Mouse (Mus musculus) midbrain, embryonic 10.5 days (tissue): Measurements from ENCODE around the gene Srarp. TPM values are rescaled to one million over a fixed set of nuclear protein-coding genes. Genes with fewer than 3 reads are reported as not detected.

Experiments used
- DNase-seq: peaks from one replicate; pipeline ENCODE4 v3.0.0-alpha.2; 2017; ENCODE audit warnings: low spot score
- H3K27ac ChIP-seq: fragments of 300-500 bp; sonication (generic); replicated peaks from 2 replicates; pipeline ENCODE4 v1.5.1; 2016; ENCODE audit warnings: mild to moderate bottlenecking
- H3K27me3 ChIP-seq: fragments of 300-500 bp; sonication (generic); 2 replicates; pipeline ENCODE4 v1.6.1; 2016; ENCODE audit warnings: low read depth, mild to moderate bottlenecking; ENCODE audit not compliant: poor library complexity, severe bottlenecking
- H3K36me3 ChIP-seq: fragments of 300-500 bp; sonication (generic); 2 replicates; pipeline ENCODE4 v1.6.1; 2016; ENCODE audit warnings: mild to moderate bottlenecking, moderate library complexity
- H3K4me1 ChIP-seq: fragments of 300-500 bp; sonication (generic); 2 replicates; pipeline ENCODE4 v1.6.1; 2016
- H3K4me3 ChIP-seq: fragments of 300-500 bp; sonication (generic); 2 replicates; pipeline ENCODE4 v1.5.1; 2016; ENCODE audit warnings: mild to moderate bottlenecking, moderate library complexity
- H3K9me3 ChIP-seq: fragments of 300-500 bp; sonication (generic); replicated peaks from 2 replicates; pipeline ENCODE4 v1.6.1; 2016; ENCODE audit warnings: mild to moderate bottlenecking
- WGBS: fragments of 180-500 bp; shearing (Covaris S2); methylation state at CpG from one replicate; pipeline ENCODE4 v1.1.7; 2016; 5-methylcytosine and 5-hydroxymethylcytosine counted together
- polyA plus RNA-seq: library from polyadenylated mRNA; unstranded; fragments of >200 nt; fragmentation: Nextera tagmentation; extraction: Ambion mirVana; gene quantifications from 2 replicates; pipeline ENCODE4 v1.2.1, GENCODE M21; 2016

Gene Srarp
- polyA plus RNA-seq: not detected in 2 replicates

DNA sequence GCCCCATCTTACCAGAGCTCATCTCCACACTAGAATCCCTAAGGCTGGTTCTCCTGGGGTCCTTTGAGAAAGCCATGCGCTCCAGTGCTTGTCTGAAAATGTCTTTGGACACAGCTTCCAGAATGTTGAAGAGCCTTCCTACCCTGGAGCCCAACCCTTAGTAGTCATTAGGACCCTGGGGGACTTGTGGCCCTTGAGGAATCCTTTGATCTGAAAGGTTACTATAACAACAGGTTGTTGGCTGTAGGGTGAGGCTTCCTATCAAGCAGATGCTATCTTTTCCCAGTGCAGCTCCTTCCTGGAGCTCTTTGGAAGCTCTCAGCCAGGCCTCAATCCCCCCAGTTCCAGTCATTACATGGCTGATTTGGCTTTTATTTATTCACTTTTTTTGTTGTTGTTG, at the start of gene Srarp:
Gene Srarp (minus strand): TSS at position 132 of the 400 bp plus-strand sequence.
- Histone ChIP-seq H3K27me3 (no peaks in the 10 kb centered on the region), H3K36me3 (no peaks in the 10 kb centered on the region), H3K4me3 (no peak within 1 kb of the TSS), H3K4me1 (0 out of 2 replicates have a peak, but pooled peaks cover 3% of the 10 kb centered on the region), H3K27ac (no peak within 1 kb of the TSS), H3K9me3 (no peaks in the 10 kb centered on the region)
- no peak for DNase-seq
- WGBS: 94% methylated on average over 1 of the region's 1 CpGs

DNA sequence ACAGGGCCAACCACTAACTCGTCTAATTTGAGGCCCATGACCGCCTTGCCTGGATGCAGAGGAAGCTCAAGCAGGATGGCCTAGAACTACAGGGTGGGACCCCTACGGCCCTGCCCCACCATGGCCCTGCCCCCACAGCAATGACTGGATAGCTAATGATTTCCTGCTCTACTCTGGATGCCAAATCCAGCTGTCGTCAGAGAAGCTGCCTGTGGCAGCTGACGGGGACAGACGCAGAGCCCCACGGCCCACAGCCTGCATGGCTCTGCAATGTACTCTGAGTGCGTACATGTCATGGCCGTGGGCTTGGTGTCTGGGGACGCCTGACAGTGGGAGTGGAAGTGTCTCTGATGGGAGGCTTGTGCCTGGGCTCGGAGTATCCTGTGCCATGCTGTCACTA, 48.2 kb upstream of the Srarp start:
- WGBS: 91% methylated on average over 11 of the region's 11 CpGs
- Histone ChIP-seq H3K27ac (no peak overlapping the region), H3K4me3 (no peak overlapping the region), H3K27me3 (no peaks in the 10 kb centered on the region), H3K9me3 (no peaks in the 10 kb centered on the region; the same call in 1 of the 2 replicates), H3K4me1 (no peaks in the 10 kb centered on the region), H3K36me3 (peaks cover 100% of the 10 kb centered on the region)
- DNase-seq: no peak

DNA sequence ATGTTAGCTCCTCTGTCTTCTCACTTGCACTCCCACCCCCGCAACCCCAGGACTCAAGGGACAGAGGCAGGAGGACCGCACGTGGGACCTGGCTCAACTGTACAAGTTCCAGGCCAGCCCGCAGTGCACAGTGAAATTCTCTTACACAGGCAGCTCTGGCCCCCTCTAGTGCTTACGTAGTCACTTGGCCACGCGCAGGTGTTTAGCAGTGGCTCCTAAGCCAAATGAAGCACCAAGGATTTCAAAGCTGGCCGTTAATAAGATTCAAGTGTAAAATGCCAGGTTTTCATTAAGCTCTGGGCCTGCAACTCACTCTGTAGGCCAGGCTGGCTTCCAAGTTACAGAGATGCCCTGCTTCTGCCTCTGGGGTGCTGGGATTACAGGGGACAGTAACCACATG, 43.5 kb upstream of the Srarp start:
- H3K4me1 ChIP-seq: no peaks in the 10 kb centered on the region
- no peak overlapping the region for H3K27ac ChIP-seq
- H3K27me3 ChIP-seq: no peaks in the 10 kb centered on the region
- DNase-seq: no peak
- peaks cover 100% of the 10 kb centered on the region for H3K36me3 ChIP-seq
- no peak overlapping the region for H3K4me3 ChIP-seq
- H3K9me3 ChIP-seq: no peaks in the 10 kb centered on the region
- 96% methylated on average over 8 of the region's 8 CpGs for WGBS

DNA sequence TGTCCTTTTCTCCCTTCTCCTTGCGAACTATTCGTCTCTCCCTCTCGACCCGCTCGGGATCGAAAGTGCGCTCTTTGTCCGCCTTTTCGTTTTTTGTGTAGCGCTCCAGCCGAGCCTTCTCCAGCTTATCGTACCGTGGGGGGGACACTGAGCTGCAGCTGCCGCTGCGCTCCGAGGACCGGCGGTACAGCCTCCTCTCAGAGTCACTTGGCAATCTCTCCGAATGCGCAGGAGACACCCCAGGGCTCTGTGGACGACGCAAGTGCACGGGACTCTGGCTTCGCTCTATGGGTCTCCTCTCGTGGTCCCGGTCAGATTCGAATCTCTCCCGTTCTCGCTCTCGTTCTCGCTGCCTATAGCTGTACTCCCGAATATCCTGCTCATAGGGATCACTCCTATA, 42.9 kb upstream of the Srarp start:
- DNase-seq: no peak
- 95% methylated on average over 32 of the region's 32 CpGs for WGBS
- Histone ChIP-seq H3K36me3 (peaks cover 100% of the 10 kb centered on the region), H3K27me3 (no peaks in the 10 kb centered on the region), H3K4me3 (no peak overlapping the region), H3K27ac (no peak overlapping the region), H3K9me3 (no peaks in the 10 kb centered on the region), H3K4me1 (no peaks in the 10 kb centered on the region)

GRCm38 (mm10) chr4:141478225-141478624, 42.3 kb upstream of the Srarp start:
- no peak overlapping the region for H3K27ac ChIP-seq
- H3K36me3 ChIP-seq: peaks cover 100% of the 10 kb centered on the region
- H3K4me1 ChIP-seq: no peaks in the 10 kb centered on the region
- no peak overlapping the region for H3K4me3 ChIP-seq
- no peaks in the 10 kb centered on the region for H3K9me3 ChIP-seq
- DNase-seq: no peak
- 91% methylated on average over 23 of the region's 23 CpGs for WGBS
- no peaks in the 10 kb centered on the region for H3K27me3 ChIP-seq

DNA sequence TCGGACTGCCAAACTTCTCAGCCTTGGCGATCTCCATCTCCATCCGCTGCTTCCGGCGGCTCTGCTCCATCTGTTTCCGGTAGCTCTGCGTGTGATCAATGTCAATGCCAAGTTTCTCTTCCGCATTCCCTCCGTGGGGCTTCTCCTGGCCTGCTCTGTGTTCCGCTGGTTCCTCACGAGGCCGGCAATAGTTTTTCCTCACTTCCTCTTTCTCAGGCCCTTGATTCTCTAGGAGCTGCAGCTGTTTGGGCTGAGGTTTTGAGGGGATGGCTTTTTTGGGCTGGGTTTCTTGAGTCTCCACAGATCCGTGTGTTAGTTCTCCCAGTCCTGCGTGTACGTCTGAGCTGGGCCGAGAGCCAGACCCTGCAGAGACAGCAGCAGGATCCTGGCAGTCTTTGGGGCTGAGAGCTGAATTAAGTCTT, 41.8 kb upstream of the Srarp start:
- Histone ChIP-seq H3K4me1 (no peaks in the 10 kb centered on the region), H3K27ac (no peak overlapping the region), H3K4me3 (no peak overlapping the region), H3K27me3 (no peaks in the 10 kb centered on the region), H3K36me3 (peaks cover 100% of the 10 kb centered on the region), H3K9me3 (no peaks in the 10 kb centered on the region)
- no peak for DNase-seq
- WGBS: 95% methylated on average over 16 of the region's 16 CpGs

GRCm38 (mm10) chr4:141474431-141474830, 38.5 kb upstream of the Srarp start:
- H3K9me3 ChIP-seq: no peaks in the 10 kb centered on the region; the same call in 1 of the 2 replicates
- 91% methylated on average over 19 of the region's 19 CpGs for WGBS

DNA sequence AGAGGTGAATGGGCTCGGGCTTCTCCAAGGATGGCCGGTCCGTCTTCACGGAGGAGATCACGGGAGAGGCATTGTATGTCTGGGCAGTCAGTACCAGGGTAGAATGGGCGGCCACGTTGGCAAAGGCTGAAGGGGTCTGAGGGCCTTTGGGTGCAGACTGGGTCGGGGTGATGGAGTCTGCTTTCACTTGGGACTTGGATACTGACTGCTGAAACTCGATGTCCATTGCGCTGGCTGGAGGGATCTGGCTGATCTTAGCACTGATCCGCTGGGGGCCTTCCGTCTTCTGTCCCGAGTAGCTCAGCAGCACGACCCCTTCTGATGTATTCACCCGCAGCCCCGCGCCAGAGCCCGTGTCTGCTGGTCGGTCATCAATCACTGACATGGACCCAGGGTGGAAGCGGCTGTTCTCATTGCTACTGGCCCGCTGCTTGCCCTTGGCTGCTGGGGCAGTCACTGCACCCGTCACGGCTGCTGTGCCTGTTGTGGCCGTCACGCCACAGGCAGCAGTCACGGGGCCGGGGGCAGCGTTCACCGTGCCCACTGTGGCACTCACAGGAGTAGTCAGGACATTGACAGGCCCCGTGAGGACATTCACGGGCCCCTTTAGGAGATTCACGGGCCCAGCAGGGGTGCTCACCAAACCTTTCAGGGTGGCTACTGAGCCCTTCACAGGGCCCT, 36.9 kb upstream of the Srarp start:
- no peak overlapping the region for H3K27ac ChIP-seq
- no peaks in the 10 kb centered on the region for H3K4me1 ChIP-seq
- 95% methylated on average over 32 of the region's 32 CpGs for WGBS
- no peaks in the 10 kb centered on the region; the same call in 1 of the 2 replicates for H3K9me3 ChIP-seq
- H3K27me3 ChIP-seq: no peaks in the 10 kb centered on the region
- no peak overlapping the region for H3K4me3 ChIP-seq
- DNase-seq: no peak
- peaks cover 98% of the 10 kb centered on the region for H3K36me3 ChIP-seq

More at GRCm38 (mm10) chr4:141474431-141474830, 38.5 kb upstream of the Srarp start:
- Histone ChIP-seq H3K27me3 (no peaks in the 10 kb centered on the region), H3K27ac (no peak overlapping the region), H3K4me1 (no peaks in the 10 kb centered on the region), H3K4me3 (no peak overlapping the region), H3K36me3 (peaks cover 100% of the 10 kb centered on the region)
- no peak for DNase-seq

- DNase-seq: no peak
- no peak overlapping the region for H3K27ac ChIP-seq
- no peaks in the 10 kb centered on the region for H3K4me1 ChIP-seq
- H3K36me3 ChIP-seq: peaks cover 98% of the 10 kb centered on the region
- no peak overlapping the region for H3K4me3 ChIP-seq
- whole genome bisulfite sequencing: 96% methylated on average over 16 of the region's 16 CpGs
- H3K9me3 ChIP-seq: no peaks in the 10 kb centered on the region; the same call in 1 of the 2 replicates
- H3K27me3 ChIP-seq: no peaks in the 10 kb centered on the region
Observed at GRCm38 (mm10) chr4:141471491-141471890, 35.6 kb upstream of the Srarp start.

DNA sequence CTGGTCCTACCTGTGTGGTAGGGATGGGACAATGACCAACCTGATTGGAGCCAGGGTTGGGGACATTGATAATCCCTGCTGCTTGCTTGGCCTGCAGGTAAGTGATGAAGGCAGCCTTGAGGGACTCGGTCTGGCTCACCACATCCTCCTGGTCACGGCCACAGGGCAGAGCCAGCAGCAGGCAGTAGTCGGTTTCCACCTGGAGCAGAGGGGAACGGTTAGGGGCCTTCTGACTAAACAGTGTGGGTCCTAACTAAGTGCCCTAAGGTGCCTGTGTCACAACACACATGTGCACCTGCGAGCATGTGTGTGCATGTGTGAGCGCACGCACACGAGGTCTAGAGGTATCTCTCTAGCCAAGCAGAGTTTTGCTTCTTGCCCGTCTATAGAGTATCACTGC, 33.4 kb upstream of the Srarp start:
- 92% methylated on average over 9 of the region's 9 CpGs for WGBS
- no peak overlapping the region for H3K27ac ChIP-seq
- H3K4me1 ChIP-seq: peaks cover 9% of the 10 kb centered on the region; the same call in 1 of the 2 replicates
- no peak for DNase-seq
- H3K27me3 ChIP-seq: no peaks in the 10 kb centered on the region
- no peaks in the 10 kb centered on the region; the same call in 1 of the 2 replicates for H3K9me3 ChIP-seq
- H3K36me3 ChIP-seq: peaks cover 98% of the 10 kb centered on the region
- H3K4me3 ChIP-seq: no peak overlapping the region

DNA sequence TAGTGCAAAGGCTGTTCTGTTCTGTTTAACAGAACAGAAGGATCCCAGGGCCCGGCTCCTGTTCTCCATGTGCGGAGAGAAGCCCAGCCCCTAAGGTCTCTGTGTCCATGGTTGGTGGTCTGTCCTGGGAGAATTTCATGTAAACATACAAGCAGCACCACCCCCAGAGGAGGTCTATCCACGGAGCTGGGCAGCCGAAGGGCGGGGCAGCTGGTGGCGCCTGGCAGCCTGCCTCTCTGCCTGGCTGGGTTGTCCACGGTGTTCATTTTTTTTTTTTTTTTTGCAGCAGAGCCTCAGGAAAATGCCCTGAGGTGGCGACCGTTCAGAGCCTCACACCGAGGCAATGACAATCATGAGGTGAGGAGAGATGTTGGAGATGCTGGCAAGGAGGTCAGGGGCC, 32.7 kb upstream of the Srarp start:
- H3K4me1 ChIP-seq: peaks cover 9% of the 10 kb centered on the region; the same call in 1 of the 2 replicates
- DNase-seq: no peak
- peaks cover 98% of the 10 kb centered on the region for H3K36me3 ChIP-seq
- no peak overlapping the region for H3K4me3 ChIP-seq
- no peak overlapping the region for H3K27ac ChIP-seq
- WGBS: 83% methylated on average over 10 of the region's 10 CpGs
- H3K9me3 ChIP-seq: no peaks in the 10 kb centered on the region; the same call in 1 of the 2 replicates
- H3K27me3 ChIP-seq: no peaks in the 10 kb centered on the region

GRCm38 (mm10) chr4:141467581-141467927, 31.6 kb upstream of the Srarp start:
- no peak overlapping the region for H3K27ac ChIP-seq
- H3K9me3 ChIP-seq: no peaks in the 10 kb centered on the region; the same call in 1 of the 2 replicates
- no peaks in the 10 kb centered on the region for H3K27me3 ChIP-seq
- no peak overlapping the region for H3K4me3 ChIP-seq
- WGBS: 82% methylated on average over 6 of the region's 6 CpGs
- peaks cover 98% of the 10 kb centered on the region for H3K36me3 ChIP-seq
- peaks cover 9% of the 10 kb centered on the region; the same call in 1 of the 2 replicates for H3K4me1 ChIP-seq
- DNase-seq: no peak

DNA sequence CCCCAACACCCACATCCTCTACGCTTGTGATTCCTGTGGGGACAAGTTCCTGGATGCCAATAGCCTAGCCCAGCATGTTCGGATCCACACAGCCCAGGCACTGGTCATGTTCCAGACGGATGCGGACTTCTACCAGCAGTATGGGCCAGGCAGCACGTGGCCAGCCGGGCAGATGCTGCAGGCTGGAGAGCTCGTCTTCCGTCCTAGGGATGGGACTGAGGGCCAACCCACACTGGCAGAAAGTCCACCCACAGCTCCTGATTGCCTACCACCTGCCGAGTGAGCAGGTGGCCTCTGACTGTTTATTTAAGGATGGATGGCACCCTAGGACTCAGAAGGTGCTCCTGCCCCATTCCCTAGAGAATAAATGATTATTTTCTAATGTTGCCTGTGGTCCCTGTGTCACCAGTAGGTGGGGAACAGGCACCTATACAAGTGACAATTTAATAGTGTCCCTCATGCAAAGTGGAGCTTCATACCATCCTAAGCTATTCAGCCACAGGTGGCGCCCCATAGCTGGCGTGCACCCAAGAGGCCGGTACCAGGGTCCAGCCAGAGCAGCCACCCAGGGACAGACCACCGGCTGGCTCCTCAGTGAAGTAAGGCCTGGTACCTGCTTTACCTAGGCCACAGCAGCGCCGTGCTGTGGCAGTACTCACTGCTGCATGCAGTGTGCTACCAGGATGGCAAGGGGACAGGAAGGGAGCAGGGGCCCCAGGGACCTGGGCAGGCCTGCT, 31.1 kb upstream of the Srarp start:
- H3K4me3 ChIP-seq: no peak overlapping the region
- peaks cover 9% of the 10 kb centered on the region; the same call in 1 of the 2 replicates for H3K4me1 ChIP-seq
- no peak overlapping the region for H3K27ac ChIP-seq
- no peaks in the 10 kb centered on the region for H3K27me3 ChIP-seq
- no peaks in the 10 kb centered on the region; the same call in 1 of the 2 replicates for H3K9me3 ChIP-seq
- 92% methylated on average over 15 of the region's 15 CpGs for WGBS
- H3K36me3 ChIP-seq: peaks cover 98% of the 10 kb centered on the region
- DNase-seq: no peak
